Mouse (Mus musculus) forebrain, embryonic 10.5 days (tissue): Measurements from ENCODE around the gene Ildr2. TPM values are rescaled to one million over a fixed set of nuclear protein-coding genes. Genes with fewer than 3 reads are reported as not detected.

Experiments
- DNase-seq: peaks from one replicate; pipeline ENCODE4 v3.0.0-alpha.2; 2017; ENCODE audit warnings: low spot score; ENCODE audit errors: extremely low spot score
- H3K27ac ChIP-seq: fragments of 300-500 bp; sonication (generic); 2 replicates; pipeline ENCODE4 v1.5.1; 2016; ENCODE audit warnings: mild to moderate bottlenecking
- H3K27me3 ChIP-seq: fragments of 300-500 bp; sonication (generic); 2 replicates; pipeline ENCODE4 v1.6.1; 2016; ENCODE audit warnings: mild to moderate bottlenecking; ENCODE audit not compliant: poor library complexity, severe bottlenecking
- H3K36me3 ChIP-seq: fragments of 300-500 bp; sonication (generic); replicated peaks from 2 replicates; pipeline ENCODE4 v1.6.1; 2016; ENCODE audit warnings: mild to moderate bottlenecking, moderate library complexity
- H3K4me1 ChIP-seq: fragments of 300-500 bp; sonication (generic); 2 replicates; pipeline ENCODE4 v1.6.1; 2016
- H3K4me3 ChIP-seq: fragments of 300-500 bp; sonication (generic); 2 replicates; pipeline ENCODE4 v1.5.1; 2016; ENCODE audit warnings: mild to moderate bottlenecking, moderate library complexity
- H3K9me3 ChIP-seq: fragments of 300-500 bp; sonication (generic); 2 replicates; pipeline ENCODE4 v1.6.1; 2016; ENCODE audit warnings: mild to moderate bottlenecking, moderate library complexity
- WGBS: fragments of 180-500 bp; shearing (Covaris S2); methylation state at CpG from one replicate; pipeline ENCODE4 v1.1.7; 2016; 5-methylcytosine and 5-hydroxymethylcytosine counted together
- polyA plus RNA-seq: library from polyadenylated mRNA; unstranded; fragments of >200 nt; fragmentation: Nextera tagmentation; extraction: Ambion mirVana; gene quantifications from 2 replicates; pipeline ENCODE4 v1.2.1, GENCODE M21; 2016

Ildr2 gene
- polyA plus RNA-seq, 1 experiment from 2014 or later: 8.3 TPM

- Histone ChIP-seq H3K27ac (no peak overlapping the region), H3K27me3 (no peaks in the 10 kb centered on the region), H3K4me3 (no peak overlapping the region), H3K9me3 (no peaks in the 10 kb centered on the region), H3K36me3 (no peaks in the 10 kb centered on the region), H3K4me1 (peaks cover under 1% of the 10 kb centered on the region)
- WGBS: 83% methylated on average over 11 of the region's 11 CpGs
- no peak for DNase-seq
These were observed 95.8 kb downstream of the Ildr2 start for GRCm38 (mm10) chr1:166349751-166350150.

DNA sequence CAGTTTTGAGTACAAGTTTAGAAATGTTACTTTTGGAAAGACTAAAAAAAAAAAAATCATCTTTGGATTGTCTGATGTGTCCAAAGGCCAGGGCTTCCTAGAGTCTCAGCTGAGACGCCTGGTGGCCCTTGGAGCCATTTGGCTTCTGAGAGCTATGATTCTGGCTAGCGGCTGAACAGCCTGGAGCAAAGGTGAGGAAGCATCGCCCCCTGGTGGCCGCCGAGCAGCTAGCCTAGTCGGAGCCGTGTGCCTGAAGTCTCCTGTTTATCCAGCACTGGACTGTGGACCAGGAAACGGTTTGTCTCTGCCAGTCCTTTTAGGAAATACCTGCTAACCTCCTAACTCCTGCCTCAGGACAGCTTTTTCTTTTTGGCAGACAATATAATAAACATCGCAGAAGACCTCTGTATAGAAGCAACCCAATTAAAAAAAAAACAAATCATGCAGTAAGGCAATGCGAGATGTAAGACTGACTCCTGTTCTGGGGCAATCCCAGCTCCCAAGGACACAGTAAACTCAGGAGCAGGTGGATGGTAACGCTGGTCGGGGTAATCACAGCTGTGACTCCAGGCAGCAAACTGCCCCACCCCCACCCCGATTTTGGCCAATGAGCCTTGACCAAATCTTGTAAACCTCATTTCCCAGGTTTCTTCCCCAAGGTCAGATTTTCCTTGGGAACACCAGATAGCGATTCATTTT is 106.4 kb downstream of the Ildr2 start:
- Histone ChIP-seq H3K4me3 (no peak overlapping the region), H3K9me3 (no peaks in the 10 kb centered on the region), H3K27me3 (no peaks in the 10 kb centered on the region), H3K4me1 (no peaks in the 10 kb centered on the region), H3K36me3 (no peaks in the 10 kb centered on the region), H3K27ac (no peak overlapping the region)
- DNase-seq: peak; percentile 88
- 31% methylated on average over 14 of the region's 14 CpGs for WGBS

GRCm38 (mm10) chr1:166360896-166361295 is 107.0 kb downstream of the Ildr2 start:
- Histone ChIP-seq H3K4me3 (no peak overlapping the region), H3K4me1 (no peaks in the 10 kb centered on the region), H3K27ac (no peak overlapping the region), H3K36me3 (no peaks in the 10 kb centered on the region), H3K9me3 (no peaks in the 10 kb centered on the region), H3K27me3 (no peaks in the 10 kb centered on the region)
- DNase-seq: no peak
- WGBS: 85% methylated on average over 5 of the region's 5 CpGs

DNA sequence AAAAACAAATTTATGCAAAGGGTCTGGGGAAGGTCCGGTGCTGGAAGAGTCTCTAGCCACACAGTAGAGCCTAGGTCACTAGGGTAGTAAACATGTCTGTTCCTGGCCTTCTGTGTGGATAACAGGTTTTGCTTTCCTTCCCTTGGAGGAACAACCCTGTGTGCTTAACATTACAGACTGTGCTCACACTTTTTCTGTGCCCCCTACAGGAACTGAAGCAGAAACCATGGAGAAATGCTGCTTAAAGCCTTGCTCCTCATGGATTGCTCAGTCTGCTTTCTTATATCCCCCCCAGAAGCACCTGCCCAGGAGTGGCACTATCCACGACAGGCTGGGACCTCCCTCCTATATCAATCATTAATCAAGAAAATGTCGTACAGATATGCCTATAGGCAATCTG is 107.9 kb downstream of the Ildr2 start:
- no peak for DNase-seq
- Histone ChIP-seq H3K27ac (no peak overlapping the region), H3K27me3 (no peaks in the 10 kb centered on the region), H3K4me3 (no peak overlapping the region), H3K4me1 (no peaks in the 10 kb centered on the region), H3K9me3 (no peaks in the 10 kb centered on the region), H3K36me3 (no peaks in the 10 kb centered on the region)
- WGBS: 77% methylated on average over 3 of the region's 3 CpGs

DNA sequence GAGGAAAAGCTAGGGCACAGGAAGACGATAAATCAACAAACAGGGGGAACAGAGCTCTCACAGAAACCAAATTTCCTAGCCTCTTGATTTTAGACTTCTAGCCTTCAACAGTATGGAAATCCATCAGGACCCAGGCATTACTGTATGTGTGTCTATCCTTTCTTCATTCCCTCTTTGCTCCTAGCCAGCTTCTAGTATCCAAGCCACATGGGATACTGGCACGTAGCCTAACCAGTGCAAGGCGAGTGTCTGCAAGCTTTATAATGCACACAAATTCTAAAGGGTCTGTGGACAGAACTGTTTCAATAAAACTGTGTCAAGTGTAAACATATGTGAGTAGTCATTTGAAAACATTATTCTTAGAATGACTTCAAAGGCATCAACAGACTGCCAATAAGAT is 108.7 kb downstream of the Ildr2 start:
- Histone ChIP-seq H3K36me3 (no peaks in the 10 kb centered on the region), H3K27ac (no peak overlapping the region), H3K4me3 (no peak overlapping the region), H3K9me3 (no peaks in the 10 kb centered on the region), H3K4me1 (no peaks in the 10 kb centered on the region), H3K27me3 (no peaks in the 10 kb centered on the region)
- 84% methylated on average over 3 of the region's 3 CpGs for WGBS
- DNase-seq: no peak

DNA sequence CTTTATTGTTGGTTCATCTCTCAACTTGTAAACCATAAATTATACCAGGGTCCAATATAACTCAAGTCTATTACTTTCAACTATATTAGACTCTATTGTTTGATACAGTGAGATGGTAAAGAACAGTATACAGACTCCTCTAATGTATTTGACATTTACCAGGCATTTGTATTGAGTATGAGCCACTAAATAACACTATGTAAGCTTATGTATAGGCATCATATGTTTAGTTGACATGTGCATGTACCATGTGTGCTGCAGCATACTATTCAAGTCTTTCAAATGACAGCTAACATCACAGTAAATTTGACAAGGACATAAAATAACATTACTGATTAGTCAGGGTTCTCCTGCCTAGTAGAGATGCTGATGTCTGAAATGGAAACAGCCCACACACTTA is 109.2 kb downstream of the Ildr2 start:
- H3K27ac ChIP-seq: no peak overlapping the region
- no peaks in the 10 kb centered on the region for H3K27me3 ChIP-seq
- H3K4me1 ChIP-seq: no peaks in the 10 kb centered on the region
- no peak for DNase-seq
- H3K4me3 ChIP-seq: no peak overlapping the region
- no peaks in the 10 kb centered on the region for H3K9me3 ChIP-seq
- no peaks in the 10 kb centered on the region for H3K36me3 ChIP-seq

Other genes starting within 250 kb of the Ildr2 start
- 1.5 and 1.9 TPM in 2 replicates for gene Dusp27, start 126.2 kb upstream of the Ildr2 start, polyA plus RNA-seq
- gene Gpa33, start 123.9 kb upstream of the Ildr2 start, polyA plus RNA-seq: 0.17 TPM in 1 of 2 replicates, not detected in the other
- not detected in 2 replicates for gene Mael, start 15.4 kb upstream of the Ildr2 start, polyA plus RNA-seq
- 66.8 and 69.4 TPM in 2 replicates for gene Tada1, start 125.0 kb downstream of the Ildr2 start, polyA plus RNA-seq
- gene Pogk, start 155.7 kb downstream of the Ildr2 start, polyA plus RNA-seq: 30.5 and 31.0 TPM in 2 replicates
- gene Gm4846, start 243.4 kb downstream of the Ildr2 start, polyA plus RNA-seq: not detected in 2 replicates